Mouse (Mus musculus): ENCODE data around the gene Ctnna3. TPM values are rescaled to one million over a fixed set of nuclear protein-coding genes. Genes with fewer than 3 reads are reported as not detected.

Gene Ctnna3
- polyA plus RNA-seq, 1 experiment, result 0.01 TPM

DNA sequence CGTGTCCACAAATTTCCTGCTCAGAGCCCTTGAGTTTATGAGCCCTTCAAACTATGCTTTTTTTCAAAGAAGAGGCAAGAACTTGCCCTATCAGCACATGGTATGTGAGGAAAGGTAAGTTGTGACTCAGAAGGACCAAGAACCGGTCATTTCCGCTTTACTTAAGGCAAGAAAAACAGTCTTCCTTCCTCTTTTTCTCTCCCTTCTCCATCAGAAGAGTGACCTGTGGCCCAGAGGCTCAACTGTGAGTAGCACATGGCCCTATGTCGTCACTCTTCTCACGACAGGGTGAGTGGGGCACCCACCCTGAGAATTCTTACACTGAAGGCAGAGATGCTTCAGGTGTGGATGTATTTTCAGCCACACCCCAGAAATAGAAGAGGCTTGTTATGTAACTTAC, 208.1 kb downstream of the Ctnna3 start:
- Histone ChIP-seq H3K79me3 (ENCODE audit: low read depth) (no peaks in the 10 kb centered on the region), H3K79me2 (ENCODE audit: control insufficient read depth, insufficient read depth) (no peaks in the 10 kb centered on the region), H3K27me3 (ENCODE audit: control insufficient read depth, insufficient read depth, insufficient read length) (no peaks in the 10 kb centered on the region), H3K36me3 (ENCODE audit: control insufficient read depth, insufficient read depth) (no peaks in the 10 kb centered on the region), H3ac (ENCODE audit: control insufficient read depth, insufficient read length, low read depth) (no peak overlapping the region), H3K4me3 (ENCODE audit: insufficient read depth, poor library complexity, severe bottlenecking) (no peak overlapping the region)
- no peak for TF ChIP-seq CEBPB (IDR thresholded peaks at IDR 0.05; ENCODE audit: low read depth)
- TF ChIP-seq MAX (IDR thresholded peaks at IDR 0.05), result no peak
- no peak for TF ChIP-seq USF1 (IDR thresholded peaks at IDR 0.05; ENCODE audit: low read depth)
- no peak for TF ChIP-seq FOSL1 (IDR thresholded peaks at IDR 0.05; ENCODE audit: insufficient read depth, low read length, poor library complexity, severe bottlenecking)
- TF ChIP-seq MYOG (IDR thresholded peaks at IDR 0.05; ENCODE audit: control insufficient read depth, extremely low read depth, insufficient read length), result no peak
- TF ChIP-seq MYOD1 (IDR thresholded peaks at IDR 0.05; ENCODE audit: control insufficient read depth, insufficient read length, low read depth), result no peak
- no peak for TF ChIP-seq CTCF (IDR thresholded peaks at IDR 0.05; ENCODE audit: control insufficient read depth, insufficient read depth, insufficient read length)

DNA sequence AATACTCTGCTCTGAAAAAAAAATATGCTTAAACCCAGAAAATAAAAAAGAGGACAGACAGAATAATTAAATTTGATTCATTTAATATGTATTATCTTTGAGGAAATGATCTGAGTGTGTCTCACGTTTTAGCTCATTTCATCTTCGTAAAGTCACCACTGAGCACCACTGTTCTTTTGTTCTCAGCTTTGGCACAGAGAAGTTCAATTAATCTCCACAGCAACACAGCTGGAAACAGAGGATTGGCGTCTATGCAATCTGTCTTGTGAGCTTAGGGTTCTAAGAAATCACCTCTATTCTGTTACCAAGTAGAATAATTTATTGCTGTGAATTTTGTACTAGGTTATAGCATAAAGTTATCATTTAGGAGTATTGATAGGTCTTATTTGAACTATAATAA, 217.4 kb downstream of the Ctnna3 start:
- Histone ChIP-seq H3ac (ENCODE audit: control insufficient read depth, insufficient read length, low read depth) (no peak overlapping the region), H3K79me3 (ENCODE audit: low read depth) (no peaks in the 10 kb centered on the region), H3K27me3 (ENCODE audit: control insufficient read depth, insufficient read depth, insufficient read length) (no peaks in the 10 kb centered on the region), H3K4me3 (ENCODE audit: insufficient read depth, poor library complexity, severe bottlenecking) (no peak overlapping the region), H3K79me2 (ENCODE audit: control insufficient read depth, insufficient read depth) (no peaks in the 10 kb centered on the region), H3K36me3 (ENCODE audit: control insufficient read depth, insufficient read depth) (no peaks in the 10 kb centered on the region)
- TF ChIP-seq CEBPB (IDR thresholded peaks at IDR 0.05; ENCODE audit: low read depth), result no peak
- TF ChIP-seq MYOG (IDR thresholded peaks at IDR 0.05; ENCODE audit: control insufficient read depth, extremely low read depth, insufficient read length), result no peak
- no peak for TF ChIP-seq CTCF (IDR thresholded peaks at IDR 0.05; ENCODE audit: control insufficient read depth, insufficient read depth, insufficient read length)
- no peak for TF ChIP-seq MYOD1 (IDR thresholded peaks at IDR 0.05; ENCODE audit: control insufficient read depth, insufficient read length, low read depth)
- no peak for TF ChIP-seq FOSL1 (IDR thresholded peaks at IDR 0.05; ENCODE audit: insufficient read depth, low read length, poor library complexity, severe bottlenecking)
- no peak for TF ChIP-seq USF1 (IDR thresholded peaks at IDR 0.05; ENCODE audit: low read depth)
- no peak for TF ChIP-seq MAX (IDR thresholded peaks at IDR 0.05)

DNA sequence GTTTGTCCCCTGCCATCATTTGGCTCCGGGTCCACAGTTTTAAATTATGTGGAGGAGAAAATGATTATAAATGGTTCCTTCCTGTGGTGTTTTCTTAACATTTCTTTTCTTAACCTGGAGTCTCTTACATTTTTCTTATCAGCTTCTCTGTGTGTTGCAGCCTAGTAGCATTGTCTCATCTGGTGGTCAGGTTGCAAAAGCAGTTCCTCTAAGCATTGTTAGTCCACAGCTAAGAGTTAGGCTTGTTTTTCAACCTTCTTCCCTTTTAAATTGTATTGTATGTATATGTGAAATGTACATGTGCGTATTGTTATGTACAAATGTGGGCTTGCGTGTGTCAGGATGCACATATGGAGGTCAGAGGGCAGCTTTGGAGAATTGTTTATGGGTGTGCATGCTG, 220.4 kb downstream of the Ctnna3 start:
- Histone ChIP-seq H3K79me2 (ENCODE audit: control insufficient read depth, insufficient read depth) (no peaks in the 10 kb centered on the region), H3ac (ENCODE audit: control insufficient read depth, insufficient read length, low read depth) (no peak overlapping the region), H3K79me3 (ENCODE audit: low read depth) (no peaks in the 10 kb centered on the region), H3K36me3 (ENCODE audit: control insufficient read depth, insufficient read depth) (no peaks in the 10 kb centered on the region), H3K27me3 (ENCODE audit: control insufficient read depth, insufficient read depth, insufficient read length) (no peaks in the 10 kb centered on the region), H3K4me3 (ENCODE audit: insufficient read depth, poor library complexity, severe bottlenecking) (no peak overlapping the region)
- TF ChIP-seq CEBPB (IDR thresholded peaks at IDR 0.05; ENCODE audit: low read depth) (no peak), USF1 (IDR thresholded peaks at IDR 0.05; ENCODE audit: low read depth) (no peak), MYOD1 (IDR thresholded peaks at IDR 0.05; ENCODE audit: control insufficient read depth, insufficient read length, low read depth) (no peak), MAX (IDR thresholded peaks at IDR 0.05) (no peak), FOSL1 (IDR thresholded peaks at IDR 0.05; ENCODE audit: insufficient read depth, low read length, poor library complexity, severe bottlenecking) (no peak), CTCF (IDR thresholded peaks at IDR 0.05; ENCODE audit: control insufficient read depth, insufficient read depth, insufficient read length) (no peak), MYOG (IDR thresholded peaks at IDR 0.05; ENCODE audit: control insufficient read depth, extremely low read depth, insufficient read length) (no peak)

DNA sequence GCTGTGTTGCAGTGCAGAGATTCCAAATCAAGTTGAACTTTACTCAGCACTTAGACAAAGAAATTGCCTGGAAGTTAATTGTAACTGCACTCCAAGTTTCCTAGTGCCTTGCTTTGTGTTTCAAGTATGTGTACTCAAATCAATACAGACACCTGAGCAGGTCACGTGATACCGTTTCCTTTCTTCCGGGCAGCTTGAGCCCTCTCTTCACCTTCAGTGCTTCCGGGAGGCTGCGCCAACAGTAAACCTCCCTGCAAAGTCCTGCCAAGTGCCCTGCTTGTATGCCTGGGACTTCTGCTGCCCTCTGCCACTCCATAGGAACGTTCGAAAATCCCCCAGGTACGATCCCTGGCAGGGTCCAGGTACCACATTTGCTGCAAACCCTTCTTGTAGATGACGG, 223.0 kb downstream of the Ctnna3 start:
- Histone ChIP-seq H3ac (ENCODE audit: control insufficient read depth, insufficient read length, low read depth) (no peak overlapping the region), H3K4me3 (ENCODE audit: insufficient read depth, poor library complexity, severe bottlenecking) (no peak overlapping the region), H3K27me3 (ENCODE audit: control insufficient read depth, insufficient read depth, insufficient read length) (no peaks in the 10 kb centered on the region), H3K79me2 (ENCODE audit: control insufficient read depth, insufficient read depth) (no peaks in the 10 kb centered on the region), H3K79me3 (ENCODE audit: low read depth) (no peaks in the 10 kb centered on the region), H3K36me3 (ENCODE audit: control insufficient read depth, insufficient read depth) (no peaks in the 10 kb centered on the region)
- no peak for TF ChIP-seq CTCF (IDR thresholded peaks at IDR 0.05; ENCODE audit: control insufficient read depth, insufficient read depth, insufficient read length)
- no peak for TF ChIP-seq MYOD1 (IDR thresholded peaks at IDR 0.05; ENCODE audit: control insufficient read depth, insufficient read length, low read depth)
- TF ChIP-seq MYOG (IDR thresholded peaks at IDR 0.05; ENCODE audit: control insufficient read depth, extremely low read depth, insufficient read length), result no peak
- TF ChIP-seq MAX (IDR thresholded peaks at IDR 0.05), result no peak
- no peak for TF ChIP-seq FOSL1 (IDR thresholded peaks at IDR 0.05; ENCODE audit: insufficient read depth, low read length, poor library complexity, severe bottlenecking)
- TF ChIP-seq CEBPB (IDR thresholded peaks at IDR 0.05; ENCODE audit: low read depth), result no peak
- TF ChIP-seq USF1 (IDR thresholded peaks at IDR 0.05; ENCODE audit: low read depth), result no peak

DNA sequence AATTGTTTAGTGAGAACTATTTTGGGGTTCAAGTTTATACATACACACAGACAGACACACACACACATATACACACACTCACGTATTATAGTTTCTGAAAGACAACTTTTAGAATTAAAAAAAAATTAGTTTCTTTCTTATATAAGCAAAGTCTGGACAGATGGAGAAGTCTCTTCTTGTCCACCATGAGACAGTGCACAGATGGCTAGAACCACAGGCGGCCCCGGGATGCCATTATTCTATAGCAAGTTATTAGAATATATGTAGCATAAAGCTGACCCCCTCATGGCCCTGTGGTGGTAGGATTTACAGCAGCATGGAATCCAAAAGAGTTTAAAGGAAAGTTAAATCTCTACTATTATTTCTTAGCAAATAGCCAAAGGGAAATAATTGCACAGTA, 223.7 kb downstream of the Ctnna3 start:
- no peaks in the 10 kb centered on the region for H3K36me3 ChIP-seq (ENCODE audit: control insufficient read depth, insufficient read depth)
- TF ChIP-seq MAX (IDR thresholded peaks at IDR 0.05) (no peak), MYOD1 (IDR thresholded peaks at IDR 0.05; ENCODE audit: control insufficient read depth, insufficient read length, low read depth) (no peak), USF1 (IDR thresholded peaks at IDR 0.05; ENCODE audit: low read depth) (no peak), CEBPB (IDR thresholded peaks at IDR 0.05; ENCODE audit: low read depth) (no peak)

DNA sequence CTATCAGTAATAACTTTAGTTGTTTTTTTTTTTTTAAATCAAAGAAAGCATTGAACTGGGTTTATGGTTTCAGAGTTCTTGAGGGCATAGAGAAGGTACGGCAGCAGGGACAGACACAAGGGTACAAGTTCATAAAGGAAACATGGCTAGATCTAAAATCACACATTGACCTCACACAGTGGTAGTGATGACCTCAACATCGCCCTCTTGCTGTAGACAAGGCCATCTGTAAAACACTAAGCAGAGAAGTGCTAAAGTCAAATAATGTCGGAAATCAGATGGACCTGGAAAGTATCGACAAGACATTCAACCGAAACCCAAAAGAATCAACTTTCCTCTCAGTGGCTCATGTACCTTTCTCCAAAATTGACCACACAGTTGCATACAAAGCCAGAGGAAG, 224.7 kb downstream of the Ctnna3 start:
- TF ChIP-seq MYOG (IDR thresholded peaks at IDR 0.05; ENCODE audit: control insufficient read depth, extremely low read depth, insufficient read length) (no peak), MAX (IDR thresholded peaks at IDR 0.05) (no peak), MYOD1 (IDR thresholded peaks at IDR 0.05; ENCODE audit: control insufficient read depth, insufficient read length, low read depth) (no peak), FOSL1 (IDR thresholded peaks at IDR 0.05; ENCODE audit: insufficient read depth, low read length, poor library complexity, severe bottlenecking) (no peak), USF1 (IDR thresholded peaks at IDR 0.05; ENCODE audit: low read depth) (no peak), CEBPB (IDR thresholded peaks at IDR 0.05; ENCODE audit: low read depth) (no peak)

More for the DNA sequence above, 223.7 kb downstream of the Ctnna3 start:
- Histone ChIP-seq H3K27me3 (ENCODE audit: control insufficient read depth, insufficient read depth, insufficient read length) (no peaks in the 10 kb centered on the region), H3ac (ENCODE audit: control insufficient read depth, insufficient read length, low read depth) (no peak overlapping the region), H3K79me2 (ENCODE audit: control insufficient read depth, insufficient read depth) (no peaks in the 10 kb centered on the region), H3K4me3 (ENCODE audit: insufficient read depth, poor library complexity, severe bottlenecking) (no peak overlapping the region), H3K79me3 (ENCODE audit: low read depth) (no peaks in the 10 kb centered on the region)

More for the DNA sequence above, 224.7 kb downstream of the Ctnna3 start:
- Histone ChIP-seq H3K4me3 (ENCODE audit: insufficient read depth, poor library complexity, severe bottlenecking) (no peak overlapping the region), H3K79me3 (ENCODE audit: low read depth) (no peaks in the 10 kb centered on the region), H3K36me3 (ENCODE audit: control insufficient read depth, insufficient read depth) (no peaks in the 10 kb centered on the region), H3ac (ENCODE audit: control insufficient read depth, insufficient read length, low read depth) (no peak overlapping the region), H3K79me2 (ENCODE audit: control insufficient read depth, insufficient read depth) (no peaks in the 10 kb centered on the region), H3K27me3 (ENCODE audit: control insufficient read depth, insufficient read depth, insufficient read length) (no peaks in the 10 kb centered on the region)
